ENCODE assay signal across 11 mouse cellular contexts in the genomic region with DNA sequence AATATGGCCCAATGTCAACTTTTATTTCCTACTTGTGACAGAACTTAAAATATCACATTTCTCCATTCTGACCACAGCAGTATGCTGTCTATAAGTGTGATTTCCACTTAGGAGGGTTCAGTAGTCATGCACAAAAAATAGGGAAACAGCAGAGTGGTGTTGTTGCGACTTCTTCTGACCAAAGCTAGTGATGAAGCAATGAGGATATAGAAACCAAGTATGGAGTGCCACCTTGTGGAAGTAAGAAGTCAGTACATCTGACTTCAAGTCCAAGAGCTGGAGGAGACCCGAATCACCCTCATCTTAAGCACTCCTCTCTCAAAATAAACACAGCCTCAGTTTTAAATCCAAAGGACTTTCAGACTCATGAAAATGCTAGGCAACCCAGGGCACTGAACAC.
DNase-seq lines count a peak whose midpoint lies in the region; ATAC-seq and TF ChIP-seq lines count a peak whose summit lies in the region.
"Had no signal": no experiment of that assay in that cellular context is flagged by ENCODE, and none has a peak within 500 bp of the region (broad histone marks: within the 10 kb centered on the region; RNA-seq: fewer than 3 reads in every experiment).

No protein-coding gene starts in this region.

- ATAC-seq in kidney, postnatal 0 days (replicated peaks; ENCODE audit: low FRiP score, low read depth), result 0 out of 2 replicates have a peak, but pooled peaks have one; percentile 21
- ATAC-seq in midbrain, embryonic 12.5 days (ENCODE audit: low FRiP score, low read depth), result peak; percentile 54; the same call in 1 of the 2 replicates

- no peak overlapping the region for H3K27ac ChIP-seq in kidney, postnatal 0 days
- H3K27ac ChIP-seq in ES-E14 (ENCODE audit: insufficient read depth, low read depth, low read length, poor library complexity, severe bottlenecking), result no peak overlapping the region
- no peak overlapping the region for H3K27ac ChIP-seq in midbrain, embryonic 12.5 days (replicated peaks)
- H3K27ac ChIP-seq: embryonic facial prominence, embryonic 12.5 days; liver, embryonic 13.5 days had no signal

- peak; percentile 57 for DNase-seq in kidney, postnatal 0 days (ENCODE audit: low spot score)
- no peak for DNase-seq in kidney, adult 8-10 months
- no peak for DNase-seq in ES-E14 (ENCODE audit: low read depth, low spot score)
- peak; percentile 31 for DNase-seq in embryo, embryonic 11 days
- no peak for DNase-seq in spleen, postnatal 4 days (ENCODE audit: low spot score in 2 of 2)
- DNase-seq in lung, postnatal 10 days, result no peak
- DNase-seq in testis, postnatal 14 days (ENCODE audit: low spot score), result no peak
- DNase-seq: liver, embryonic 13.5 days; thymus, adult 18-20 months had no signal

- H3K4me2 ChIP-seq in kidney, postnatal 0 days (ENCODE audit: low read length), result no peak overlapping the region
- H3K4me2 ChIP-seq in midbrain, embryonic 12.5 days (replicated peaks), result no peak overlapping the region
- H3K4me2 ChIP-seq: embryonic facial prominence, embryonic 12.5 days; liver, embryonic 13.5 days had no signal

- in situ Hi-C loops in ES-E14 (cut with MboI; ENCODE audit: low sequenced_read_pairs in 2 of 2, unreplicated experiment in 2 of 2), result no loop called here

- no peak overlapping the region for H3K4me3 ChIP-seq in kidney, postnatal 0 days (replicated peaks; ENCODE audit: low read depth, low read length)
- no peak overlapping the region for H3K4me3 ChIP-seq in ES-E14 (ENCODE audit: insufficient read depth in 1 of 2, low read depth in 1 of 2, low read length in 2 of 2, poor library complexity in 1 of 2, severe bottlenecking in 1 of 2)
- no peak overlapping the region for H3K4me3 ChIP-seq in midbrain, embryonic 12.5 days
- H3K4me3 ChIP-seq: embryonic facial prominence, embryonic 12.5 days; liver, embryonic 13.5 days had no signal

- no peak overlapping the region for H3K9ac ChIP-seq in kidney, postnatal 0 days (ENCODE audit: low read depth, low read length)
- no peak overlapping the region for H3K9ac ChIP-seq in ES-E14 (ENCODE audit: insufficient read depth, low read depth, low read length, poor library complexity, severe bottlenecking)
- H3K9ac ChIP-seq in midbrain, embryonic 12.5 days (replicated peaks), result no peak overlapping the region
- H3K9ac ChIP-seq: embryonic facial prominence, embryonic 12.5 days; liver, embryonic 13.5 days had no signal

- no peaks in the 10 kb centered on the region for H3K4me1 ChIP-seq in kidney, postnatal 0 days (replicated peaks; ENCODE audit: insufficient read depth, low read length)
- no peaks in the 10 kb centered on the region for H3K4me1 ChIP-seq in ES-E14 (ENCODE audit: control insufficient read depth in 2 of 2, insufficient read depth in 2 of 2, low read length in 2 of 2, poor library complexity in 1 of 2)
- no peaks in the 10 kb centered on the region for H3K4me1 ChIP-seq in midbrain, embryonic 12.5 days
- H3K4me1 ChIP-seq: embryonic facial prominence, embryonic 12.5 days; liver, embryonic 13.5 days had no signal

- H3K36me3 ChIP-seq in kidney, postnatal 0 days (ENCODE audit: insufficient read depth, low read length), result no peaks in the 10 kb centered on the region
- H3K36me3 ChIP-seq in ES-E14 (ENCODE audit: control insufficient read depth, insufficient read depth, low read length, poor library complexity, severe bottlenecking), result no peaks in the 10 kb centered on the region
- H3K36me3 ChIP-seq in midbrain, embryonic 12.5 days, result no peaks in the 10 kb centered on the region
- H3K36me3 ChIP-seq: embryonic facial prominence, embryonic 12.5 days; liver, embryonic 13.5 days had no signal

- TF ChIP-seq CTCF in kidney, postnatal 0 days (IDR thresholded peaks at IDR 0.05; ENCODE audit: low read depth), result peak; percentile 68

- WGBS in kidney, postnatal 0 days, result 11% methylated on average over 2 of the region's 2 CpGs
- WGBS in midbrain, embryonic 12.5 days, result 20% methylated on average over 2 of the region's 2 CpGs

- H3K9me3 ChIP-seq in kidney, postnatal 0 days (replicated peaks; ENCODE audit: low read length), result no peaks in the 10 kb centered on the region
- no peaks in the 10 kb centered on the region for H3K9me3 ChIP-seq in ES-E14 (ENCODE audit: control insufficient read depth, insufficient read depth, low read depth, low read length)
- H3K9me3 ChIP-seq in midbrain, embryonic 12.5 days, result no peaks in the 10 kb centered on the region
- H3K9me3 ChIP-seq: embryonic facial prominence, embryonic 12.5 days; liver, embryonic 13.5 days had no signal

- no peaks in the 10 kb centered on the region for H3K27me3 ChIP-seq in kidney, postnatal 0 days (ENCODE audit: insufficient read depth, low read length)
- H3K27me3 ChIP-seq in midbrain, embryonic 12.5 days, result no peaks in the 10 kb centered on the region
- H3K27me3 ChIP-seq: embryonic facial prominence, embryonic 12.5 days; liver, embryonic 13.5 days had no signal

TF ChIP-seq in ES-E14, 5 proteins besides CTCF, POLR2A, EP300 and RAD21:
- TF ChIP-seq CHD2 (IDR thresholded peaks at IDR 0.05; ENCODE audit: low read depth, low read length) (no peak), ZC3H11A (IDR thresholded peaks at IDR 0.05; ENCODE audit: borderline replicate concordance, low read depth, low read length) (peak; percentile 23; the same call in 1 of the 2 replicates)

Comparison
In these comparisons a context has a peak if more than half of its experiments do, and no peak if none do; other contexts are left out.
1. DNase-seq: peak in kidney, postnatal 0 days (single experiment) and embryo, embryonic 11 days (single experiment); none in kidney, adult 8-10 months (0 of 2), ES-E14 (single experiment), spleen, postnatal 4 days (0 of 2), lung, postnatal 10 days (single experiment) and testis, postnatal 14 days (single experiment).